ENCODE assay signal across 8 mouse cellular contexts in genomic region chr15:78927788-78928457, GRCm38 (mm10). TPM values are rescaled to one million over a fixed set of nuclear protein-coding genes. Genes with fewer than 3 reads are reported as not detected.
A peak's percentile ranks its signal among the peaks of the same experiment; 100 is the strongest.
DNase-seq lines count a peak whose midpoint lies in the region; ATAC-seq and TF ChIP-seq lines count a peak whose summit lies in the region.

No protein-coding gene starts in this region.

- peak overlapping the region; percentile 57 for H3K4me2 ChIP-seq in hindbrain, postnatal 0 days (ENCODE audit: low read depth, low read length)
- H3K4me2 ChIP-seq in liver, embryonic 11.5 days: peak overlapping the region; percentile 97

- 0 out of 2 replicates have a peak, but pooled peaks have one; percentile 37 for TF ChIP-seq POLR2A in bone marrow macrophage, adult 2 months (IDR thresholded peaks at IDR 0.05; ENCODE audit: borderline replicate concordance, low read depth, low read length)

- H3K9me3 ChIP-seq in ES-E14 (ENCODE audit: control insufficient read depth, insufficient read depth, low read depth, low read length): no peaks in the 10 kb centered on the region
- no peaks in the 10 kb centered on the region for H3K9me3 ChIP-seq in hindbrain, postnatal 0 days (ENCODE audit: low read length)
- H3K9me3 ChIP-seq in liver, embryonic 11.5 days (ENCODE audit: control insufficient read depth, low read length): no peaks in the 10 kb centered on the region

- under 1% methylated on average over 29 of the region's 35 CpGs for WGBS in hindbrain, postnatal 0 days
- WGBS in liver, embryonic 11.5 days: under 1% methylated on average over 33 of the region's 35 CpGs

- peaks cover 3% of the 10 kb centered on the region; the same call in 1 of the 2 replicates for H3K36me3 ChIP-seq in ES-E14 (ENCODE audit: control insufficient read depth, insufficient read depth, low read length, poor library complexity, severe bottlenecking)
- H3K36me3 ChIP-seq in hindbrain, postnatal 0 days (ENCODE audit: insufficient read depth, low read length): no peaks in the 10 kb centered on the region
- H3K36me3 ChIP-seq in liver, embryonic 11.5 days (ENCODE audit: control insufficient read depth, insufficient read depth, low read length): peaks cover 8% of the 10 kb centered on the region

- peak overlapping the region; percentile 14 to 44; a peak in 3 of 4 replicates for H3K4me3 ChIP-seq in ES-E14 (ENCODE audit: insufficient read depth in 1 of 2, low read depth in 1 of 2, low read length in 2 of 2, poor library complexity in 1 of 2, severe bottlenecking in 1 of 2)
- peak overlapping the region; percentile 87 for H3K4me3 ChIP-seq in bone marrow macrophage, adult 2 months (ENCODE audit: insufficient read depth, low read length)
- H3K4me3 ChIP-seq in hindbrain, postnatal 0 days (ENCODE audit: low read length): peak overlapping the region; percentile 18
- H3K4me3 ChIP-seq in liver, embryonic 11.5 days (ENCODE audit: low read depth, low read length): peak overlapping the region; percentile 59

- H3K27ac ChIP-seq in ES-E14 (ENCODE audit: insufficient read depth, low read depth, low read length, poor library complexity, severe bottlenecking): no peak overlapping the region; the same call in 1 of the 2 replicates
- H3K27ac ChIP-seq in bone marrow macrophage, adult 2 months (ENCODE audit: insufficient read depth, low read depth, low read length): peak overlapping the region; percentile 93
- no peak overlapping the region for H3K27ac ChIP-seq in hindbrain, postnatal 0 days
- peak overlapping the region; percentile 89 for H3K27ac ChIP-seq in liver, embryonic 11.5 days (ENCODE audit: low read depth, low read length)

- TF ChIP-seq CTCF in bone marrow macrophage, adult 2 months (IDR thresholded peaks at IDR 0.05; ENCODE audit: low read depth, low read length): no peak
- TF ChIP-seq CTCF in hindbrain, postnatal 0 days (IDR thresholded peaks at IDR 0.05; ENCODE audit: low read depth): no peak

- peaks cover 21 to 23% of the 10 kb centered on the region in 2 experiments for H3K4me1 ChIP-seq in ES-E14 (ENCODE audit: control insufficient read depth in 2 of 2, insufficient read depth in 2 of 2, low read length in 2 of 2, poor library complexity in 1 of 2)
- peaks cover 17% of the 10 kb centered on the region for H3K4me1 ChIP-seq in bone marrow macrophage, adult 2 months (ENCODE audit: control insufficient read depth, insufficient read depth, low read length)
- H3K4me1 ChIP-seq in hindbrain, postnatal 0 days (ENCODE audit: insufficient read depth, low read length): peaks cover 12% of the 10 kb centered on the region
- H3K4me1 ChIP-seq in liver, embryonic 11.5 days (replicated peaks; ENCODE audit: control insufficient read depth, insufficient read depth, low read length): peaks cover 53% of the 10 kb centered on the region

- no peak for DNase-seq in ES-E14 (ENCODE audit: low read depth, low spot score)
- peak; percentile 72 for DNase-seq in gastrocnemius, postnatal 10 days
- DNase-seq in hindbrain, postnatal 0 days (ENCODE audit: low spot score): peak; percentile 53
- peak; percentile 87 for DNase-seq in liver, embryonic 11.5 days (ENCODE audit: low spot score)
- DNase-seq in monocyte, adult 2 months (ENCODE audit: low read depth in 1 of 2, low spot score in 2 of 2): peak; percentile 53 to 58
- DNase-seq in spleen, postnatal 36 days (ENCODE audit: low spot score in 2 of 2): peak; percentile 89 to 90
- no peak for DNase-seq in cerebellum, adult 9-10 months

- in situ Hi-C loops in ES-E14 (cut with MboI; ENCODE audit: low sequenced_read_pairs in 2 of 2, unreplicated experiment in 2 of 2): no loop called here

- peak overlapping the region; percentile 19; the same call in 1 of the 2 replicates for H3K9ac ChIP-seq in ES-E14 (ENCODE audit: insufficient read depth, low read depth, low read length, poor library complexity, severe bottlenecking)
- H3K9ac ChIP-seq in hindbrain, postnatal 0 days (replicated peaks; ENCODE audit: low read length): 0 out of 2 replicates have a peak overlapping the region, but pooled peaks have one; percentile 9
- H3K9ac ChIP-seq in liver, embryonic 11.5 days (ENCODE audit: low read depth, low read length): peak overlapping the region; percentile 77

- no peak for ATAC-seq in hindbrain, postnatal 0 days
- ATAC-seq in liver, embryonic 11.5 days (replicated peaks; ENCODE audit: low FRiP score): peak; percentile 53

- H3K27me3 ChIP-seq in hindbrain, postnatal 0 days (ENCODE audit: insufficient read depth, low read length): no peaks in the 10 kb centered on the region
- H3K27me3 ChIP-seq in liver, embryonic 11.5 days (replicated peaks; ENCODE audit: control insufficient read depth, insufficient read depth, low read length): no peaks in the 10 kb centered on the region

TF ChIP-seq in ES-E14, 5 proteins besides CTCF, POLR2A, EP300 and RAD21:
- TF ChIP-seq ZNF384 (IDR thresholded peaks at IDR 0.05; ENCODE audit: low read depth, low read length): no peak

RNA-seq across cellular contexts. Expression of gene Lgals1, which starts 1.4 kb away (rescaled TPM):
- total RNA-seq in ES-E14 (2012; rRNA removed): 541 and 1,081 TPM in 2 replicates
- 1,085 and 1,245 TPM in 2 replicates for polyA plus RNA-seq in bone marrow macrophage, adult 2 months (2012; ENCODE audit: insufficient read depth, insufficient read length, missing spikeins)
- 100 to 1,000 TPM; 679 to 727 TPM for total RNA-seq in gastrocnemius, postnatal 10 days (2021)
- 67.6 and 91.5 TPM in 2 replicates for total RNA-seq in hindbrain, postnatal 0 days (2014; rRNA removed)
- 141 and 144 TPM in 2 replicates for polyA plus RNA-seq in hindbrain, postnatal 0 days (2015; fragmentation: Nextera tagmentation; extraction: Ambion mirVana)
- 761 and 837 TPM in 2 replicates for polyA plus RNA-seq in liver, embryonic 11.5 days (2014; fragmentation: Nextera tagmentation; extraction: Ambion mirVana)

RNA-seq across cellular contexts. Expression of gene Nol12, which starts 6.8 kb away (rescaled TPM):
- total RNA-seq in ES-E14 (2012; rRNA removed): 26.1 and 26.6 TPM in 2 replicates
- polyA plus RNA-seq in bone marrow macrophage, adult 2 months (2012; ENCODE audit: insufficient read depth, insufficient read length, missing spikeins): 25.7 and 28.1 TPM in 2 replicates
- total RNA-seq in gastrocnemius, postnatal 10 days (2021): 10 to 100 TPM; 27.1 to 30.7 TPM
- 4.7 and 8.8 TPM in 2 replicates for total RNA-seq in hindbrain, postnatal 0 days (2014; rRNA removed)
- 54.8 and 56.4 TPM in 2 replicates for polyA plus RNA-seq in hindbrain, postnatal 0 days (2015; fragmentation: Nextera tagmentation; extraction: Ambion mirVana)
- 69.6 and 75.3 TPM in 2 replicates for polyA plus RNA-seq in liver, embryonic 11.5 days (2014; fragmentation: Nextera tagmentation; extraction: Ambion mirVana)

RNA-seq across cellular contexts. Expression of gene Pdxp, which starts 14.2 kb away (rescaled TPM):
- total RNA-seq in ES-E14 (2012; rRNA removed): 15.8 and 19.7 TPM in 2 replicates
- polyA plus RNA-seq in bone marrow macrophage, adult 2 months (2012; ENCODE audit: insufficient read depth, insufficient read length, missing spikeins): 1.7 and 2.3 TPM in 2 replicates
- total RNA-seq in gastrocnemius, postnatal 10 days (2021): 10 to 100 TPM in 1 of 2 experiments, 1 to 10 TPM in 1; 9.4 to 10.1 TPM
- total RNA-seq in hindbrain, postnatal 0 days (2014; rRNA removed): 300 and 339 TPM in 2 replicates
- 124 and 141 TPM in 2 replicates for polyA plus RNA-seq in hindbrain, postnatal 0 days (2015; fragmentation: Nextera tagmentation; extraction: Ambion mirVana)
- 23.7 and 23.8 TPM in 2 replicates for polyA plus RNA-seq in liver, embryonic 11.5 days (2014; fragmentation: Nextera tagmentation; extraction: Ambion mirVana)

RNA-seq across cellular contexts. Expression of gene Triobp, which starts 19.6 kb away (rescaled TPM):
- 30.6 and 33.8 TPM in 2 replicates for total RNA-seq in ES-E14 (2012; rRNA removed)
- polyA plus RNA-seq in bone marrow macrophage, adult 2 months (2012; ENCODE audit: insufficient read depth, insufficient read length, missing spikeins): 28.7 and 33.2 TPM in 2 replicates
- 10 to 100 TPM; 65.1 to 76.8 TPM for total RNA-seq in gastrocnemius, postnatal 10 days (2021)
- total RNA-seq in hindbrain, postnatal 0 days (2014; rRNA removed): 42.0 and 57.6 TPM in 2 replicates
- 19.0 and 20.7 TPM in 2 replicates for polyA plus RNA-seq in hindbrain, postnatal 0 days (2015; fragmentation: Nextera tagmentation; extraction: Ambion mirVana)
- polyA plus RNA-seq in liver, embryonic 11.5 days (2014; fragmentation: Nextera tagmentation; extraction: Ambion mirVana): 46.7 and 50.7 TPM in 2 replicates

RNA-seq across cellular contexts. Expression of gene Sh3bp1, which starts 28.4 kb away (rescaled TPM):
- total RNA-seq in ES-E14 (2012; rRNA removed): 10.5 and 17.3 TPM in 2 replicates
- 158 and 180 TPM in 2 replicates for polyA plus RNA-seq in bone marrow macrophage, adult 2 months (2012; ENCODE audit: insufficient read depth, insufficient read length, missing spikeins)
- total RNA-seq in gastrocnemius, postnatal 10 days (2021): 10 to 100 TPM in 1 of 2 experiments, 1 to 10 TPM in 1; 6.0 to 11.6 TPM
- 2.4 and 6.2 TPM in 2 replicates for total RNA-seq in hindbrain, postnatal 0 days (2014; rRNA removed)
- polyA plus RNA-seq in hindbrain, postnatal 0 days (2015; fragmentation: Nextera tagmentation; extraction: Ambion mirVana): 4.4 and 5.5 TPM in 2 replicates
- polyA plus RNA-seq in liver, embryonic 11.5 days (2014; fragmentation: Nextera tagmentation; extraction: Ambion mirVana): 69.4 and 70.3 TPM in 2 replicates

Comparison
In these comparisons a context has a peak if more than half of its experiments do, and no peak if none do; other contexts are left out.
1. DNase-seq: peak in gastrocnemius, postnatal 10 days (single experiment), hindbrain, postnatal 0 days (single experiment), liver, embryonic 11.5 days (single experiment), monocyte, adult 2 months (2 of 2) and spleen, postnatal 36 days (2 of 2); none in ES-E14 (single experiment) and cerebellum, adult 9-10 months (single experiment).
2. H3K27ac ChIP-seq: peak in bone marrow macrophage, adult 2 months (single experiment) and liver, embryonic 11.5 days (single experiment); none in ES-E14 (single experiment) and hindbrain, postnatal 0 days (single experiment).
3. H3K4me3 ChIP-seq: peak in every context shown above with its lines; median percentile 87 in bone marrow macrophage, adult 2 months; 59 in liver, embryonic 11.5 days; 29 in ES-E14; 18 in hindbrain, postnatal 0 days.
4. H3K9ac ChIP-seq: peak in every context shown above with its lines; median percentile 77 in liver, embryonic 11.5 days; 19 in ES-E14; 9 in hindbrain, postnatal 0 days.
5. RNA of gene Pdxp, which starts 14.2 kb away (total RNA-seq): 300 to 339 TPM in hindbrain, postnatal 0 days; 15.8 to 19.7 TPM in ES-E14 and 9.4 to 10.1 TPM in gastrocnemius, postnatal 10 days; every median in the first group is over 10 times any median in the second.